Mouse (Mus musculus): Measurements from ENCODE around the gene Grin2c. TPM values are rescaled to one million over a fixed set of nuclear protein-coding genes. Genes with fewer than 3 reads are reported as not detected.

The Grin2c gene
- total RNA-seq (2021), result not detected
- long read RNA-seq, experiment 1, result 0 reads
- long read RNA-seq, experiment 2, result 0 reads

DNA sequence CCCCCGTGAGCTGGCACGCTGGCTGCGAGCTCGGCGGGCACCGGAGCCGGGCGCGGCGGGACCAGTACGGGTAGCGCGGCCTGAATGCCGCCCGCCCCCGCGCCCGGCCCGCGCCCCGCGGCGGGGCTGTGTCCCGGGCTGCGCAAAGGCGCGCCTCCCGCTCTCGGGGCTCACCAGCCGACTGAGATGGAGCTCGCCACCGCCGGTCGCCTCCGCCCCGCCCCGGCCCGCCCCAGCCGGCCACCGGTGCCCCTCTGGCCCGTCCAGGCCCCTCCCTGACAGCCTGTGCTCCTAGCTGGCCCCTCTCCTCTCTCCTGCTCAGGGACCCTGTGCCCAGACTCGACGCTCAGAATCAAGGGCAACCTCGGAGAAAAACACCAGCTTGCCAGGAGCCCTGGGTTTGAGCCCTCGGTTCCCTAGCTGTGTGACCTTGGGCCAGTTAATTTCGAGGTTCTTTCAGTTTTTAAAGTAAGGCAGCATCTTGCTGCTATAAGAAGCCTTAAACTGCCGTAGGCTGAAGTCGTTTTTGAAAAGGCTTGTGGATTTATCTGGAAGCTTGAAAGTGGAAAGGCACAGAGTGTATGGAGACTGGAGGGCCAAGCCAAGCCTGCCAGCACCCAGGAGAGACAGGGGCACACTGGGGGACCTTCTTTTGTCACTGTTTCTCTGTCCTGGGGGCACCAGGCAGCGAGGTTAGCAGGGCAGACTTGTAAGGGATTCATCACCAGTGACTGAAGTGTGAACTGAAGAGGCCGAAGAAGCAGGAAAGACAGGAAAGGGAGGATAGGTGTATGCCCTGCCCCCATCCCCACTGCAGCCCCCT lies at the start of gene Grin2c:
Gene Grin2c (minus strand): TSS at position 183 of the 823 bp plus-strand sequence.
- no peak for DNase-seq
- intact Hi-C loops (cut with DNase I), result loop anchor here (10.0 kb wide), 1 partner anchor 182 kb away; no protein-coding TSS in a partner anchor

DNA sequence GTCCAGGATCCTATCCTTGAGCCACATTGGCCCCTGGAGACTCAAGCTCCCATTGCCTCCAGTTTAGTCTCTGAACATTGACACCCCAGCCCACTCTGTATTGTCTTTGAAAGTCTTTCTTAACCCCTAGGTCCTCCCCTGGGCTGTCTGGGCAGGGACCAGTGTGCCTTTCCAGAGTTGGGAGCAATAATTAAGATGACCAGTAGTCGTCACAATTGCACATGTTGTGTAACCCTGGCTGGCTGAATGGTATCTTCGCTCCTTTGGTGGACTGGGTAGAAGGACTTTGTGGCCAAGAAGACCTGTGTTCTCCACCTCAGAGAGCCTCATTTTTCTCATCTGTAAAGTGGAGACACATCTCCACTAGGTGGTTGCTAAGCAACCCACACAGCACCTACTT lies 47.2 kb upstream of the Grin2c start:
- DNase-seq, result no peak
- intact Hi-C loops (cut with DNase I), result no loop called here

DNA sequence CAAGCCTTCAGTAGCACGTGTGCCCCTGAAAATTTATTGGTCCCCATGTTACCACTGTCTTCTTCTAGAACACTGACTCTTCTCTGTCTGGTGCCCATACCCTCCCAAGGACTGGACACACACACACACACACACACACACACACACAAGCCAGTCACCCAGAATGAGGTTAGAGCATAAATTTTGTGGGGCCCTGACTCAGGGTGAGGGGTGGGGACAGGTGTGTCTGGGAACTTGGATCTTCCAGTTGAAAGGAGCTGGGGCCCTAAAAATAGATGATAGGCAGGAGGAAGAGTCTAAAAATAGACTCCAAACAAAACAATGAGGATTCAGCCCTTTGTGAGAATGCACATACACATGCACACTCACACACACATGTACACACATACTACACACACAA lies 41.7 kb upstream of the Grin2c start:
- intact Hi-C loops (cut with DNase I), result no loop called here

DNA sequence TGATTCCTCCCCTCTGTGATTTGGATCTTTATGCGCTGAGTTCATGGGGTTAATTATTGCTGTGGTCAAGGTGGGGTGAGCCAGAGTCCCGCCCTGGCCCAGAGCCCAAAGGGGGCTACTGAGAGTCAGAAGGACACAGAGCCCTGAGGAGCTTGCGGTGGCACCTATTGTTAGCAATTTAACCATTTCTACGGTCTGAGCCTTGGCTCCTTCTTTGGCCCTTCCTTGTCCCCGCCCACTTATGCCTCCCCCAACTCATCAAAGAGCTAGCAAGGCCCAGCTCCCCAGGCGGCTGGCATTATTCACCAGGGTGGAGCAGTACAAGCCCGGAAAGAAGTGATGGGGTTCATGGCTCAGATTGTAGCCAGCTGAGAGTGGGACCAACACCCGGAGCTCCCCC lies 39.8 kb upstream of the Grin2c start, which contains the start of gene Otop2:
Gene Otop2 (plus strand): TSS at position 301 of the 400 bp plus-strand sequence.
- DNase-seq, result no peak
- intact Hi-C loops (cut with DNase I), result no loop called here

More for the DNA sequence above, 41.7 kb upstream of the Grin2c start:
- DNase-seq, result no peak

DNA sequence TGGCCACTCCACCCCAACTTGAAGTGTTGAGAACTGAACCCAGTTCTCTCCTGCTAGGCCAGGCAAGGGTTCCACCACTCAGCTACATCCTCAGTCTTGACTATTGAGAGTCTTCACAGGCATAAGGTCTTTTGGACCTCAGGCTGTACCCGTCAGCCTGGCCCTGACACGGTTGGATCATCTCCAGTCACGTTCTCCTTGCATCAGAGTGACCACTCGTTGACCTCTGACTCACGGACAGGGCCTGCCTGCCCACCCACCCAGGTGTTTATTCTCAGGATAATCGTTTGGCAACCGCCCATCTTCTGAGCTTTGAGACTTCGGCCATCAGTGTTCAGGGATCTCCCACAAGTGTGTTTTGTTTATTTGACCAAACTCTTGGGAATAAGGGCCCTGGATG lies 36.1 kb upstream of the Grin2c start:
- intact Hi-C loops (cut with DNase I), result no loop called here
- no peak for DNase-seq

GRCm38 (mm10) chr11:115301351-115301750 lies 34.3 kb upstream of the Grin2c start:
- intact Hi-C loops (cut with DNase I), result no loop called here
- DNase-seq, result no peak

DNA sequence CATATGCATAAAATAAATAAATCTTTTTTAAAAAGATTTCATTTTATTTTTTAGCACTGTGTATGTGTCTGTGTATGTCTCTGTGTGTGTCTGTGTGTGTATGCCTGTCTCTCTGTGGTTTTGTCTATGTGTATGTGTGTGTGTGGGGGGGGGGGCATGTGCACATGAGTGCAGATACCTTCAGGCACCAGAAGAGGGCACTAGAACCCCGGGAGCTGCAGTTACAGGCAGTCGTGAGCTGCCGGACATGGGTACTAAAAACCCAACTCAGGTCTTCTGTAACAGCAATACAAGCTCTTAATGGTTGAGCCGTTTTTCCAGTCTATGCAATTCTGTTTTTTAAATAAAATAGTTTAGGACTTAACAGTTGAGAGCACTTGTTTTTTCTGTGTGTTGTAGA lies 33.7 kb upstream of the Grin2c start:
- no peak for DNase-seq
- intact Hi-C loops (cut with DNase I), result no loop called here

DNA sequence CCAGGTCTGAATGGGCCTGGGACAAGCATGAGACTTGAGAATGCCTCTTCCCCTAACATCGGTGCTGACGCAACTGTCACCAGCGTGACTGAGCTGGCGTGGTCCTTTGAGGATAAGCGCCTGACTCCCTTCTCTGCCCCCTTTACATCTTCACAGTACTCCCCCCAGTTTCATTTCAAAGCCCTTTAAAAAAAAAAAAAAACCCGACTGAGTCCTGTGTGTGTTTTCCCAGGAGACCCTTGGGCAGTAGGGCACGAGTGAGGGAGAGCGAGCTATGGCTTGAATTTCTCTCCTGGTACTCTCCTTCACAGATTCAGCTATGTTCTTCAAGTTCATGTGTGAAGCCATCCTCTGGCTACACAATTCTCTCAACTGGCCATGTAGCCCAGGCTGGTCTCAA lies 31.1 kb upstream of the Grin2c start:
- intact Hi-C loops (cut with DNase I), result no loop called here
- no peak for DNase-seq

DNA sequence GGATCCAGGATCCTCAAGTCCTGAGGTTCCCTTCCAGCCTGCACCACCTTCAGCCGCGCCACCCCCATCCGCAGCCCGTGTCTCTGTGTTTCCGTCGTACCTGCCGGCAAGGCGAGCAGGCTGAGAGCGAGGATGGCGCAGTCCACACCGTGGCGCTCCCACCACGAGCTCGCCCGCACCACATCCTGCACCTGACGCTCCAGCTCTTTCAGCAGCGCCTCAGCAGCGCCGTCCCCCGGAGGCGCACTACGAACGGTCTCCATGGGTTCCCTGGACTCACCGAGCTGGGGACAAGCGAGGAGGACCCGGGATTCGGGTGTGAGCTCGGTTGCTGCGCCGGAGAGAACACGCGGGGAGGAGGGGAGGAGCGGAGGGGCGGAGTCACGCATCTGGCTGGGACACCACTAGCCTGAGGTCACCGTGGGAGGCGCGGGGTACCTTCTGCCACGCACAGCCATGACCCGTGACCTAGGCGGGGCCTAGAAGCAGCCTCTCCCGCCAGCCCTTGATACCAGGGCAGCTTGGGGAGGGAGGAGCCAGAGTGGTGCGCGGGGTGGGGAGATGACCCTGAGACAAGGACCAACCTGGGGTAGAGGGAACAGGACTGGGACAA lies 30.3 kb upstream of the Grin2c start, which contains the start of gene Fads6:
Gene Fads6 (minus strand): TSS at position 450 of the 613 bp plus-strand sequence.
- intact Hi-C loops (cut with DNase I), result no loop called here
- peak in 1 of 2 experiments; percentile 39 for DNase-seq

- intact Hi-C loops (cut with DNase I), result no loop called here
- DNase-seq, result no peak
These were observed 29.6 kb upstream of the Grin2c start for GRCm38 (mm10) chr11:115296471-115297210.

DNA sequence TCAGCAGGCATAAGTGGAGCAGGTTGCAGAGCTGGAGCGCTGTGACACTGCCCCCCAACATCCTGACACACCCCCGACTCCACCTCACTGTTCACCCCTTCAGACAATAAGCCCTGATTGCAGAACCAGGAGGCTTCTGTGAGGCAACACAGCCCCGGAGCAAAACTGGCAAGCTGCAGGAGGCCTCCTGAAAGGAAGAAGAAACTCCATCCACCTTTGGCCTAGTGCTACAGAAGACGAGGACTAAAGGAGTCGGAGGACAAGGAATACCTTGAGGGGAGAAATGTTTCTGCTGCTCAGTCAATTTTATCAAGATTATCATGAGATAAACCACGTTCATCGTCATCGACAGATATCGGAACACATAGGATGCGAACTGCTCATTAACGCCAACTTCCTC lies 28.9 kb upstream of the Grin2c start:
- intact Hi-C loops (cut with DNase I), result no loop called here
- no peak for DNase-seq

DNA sequence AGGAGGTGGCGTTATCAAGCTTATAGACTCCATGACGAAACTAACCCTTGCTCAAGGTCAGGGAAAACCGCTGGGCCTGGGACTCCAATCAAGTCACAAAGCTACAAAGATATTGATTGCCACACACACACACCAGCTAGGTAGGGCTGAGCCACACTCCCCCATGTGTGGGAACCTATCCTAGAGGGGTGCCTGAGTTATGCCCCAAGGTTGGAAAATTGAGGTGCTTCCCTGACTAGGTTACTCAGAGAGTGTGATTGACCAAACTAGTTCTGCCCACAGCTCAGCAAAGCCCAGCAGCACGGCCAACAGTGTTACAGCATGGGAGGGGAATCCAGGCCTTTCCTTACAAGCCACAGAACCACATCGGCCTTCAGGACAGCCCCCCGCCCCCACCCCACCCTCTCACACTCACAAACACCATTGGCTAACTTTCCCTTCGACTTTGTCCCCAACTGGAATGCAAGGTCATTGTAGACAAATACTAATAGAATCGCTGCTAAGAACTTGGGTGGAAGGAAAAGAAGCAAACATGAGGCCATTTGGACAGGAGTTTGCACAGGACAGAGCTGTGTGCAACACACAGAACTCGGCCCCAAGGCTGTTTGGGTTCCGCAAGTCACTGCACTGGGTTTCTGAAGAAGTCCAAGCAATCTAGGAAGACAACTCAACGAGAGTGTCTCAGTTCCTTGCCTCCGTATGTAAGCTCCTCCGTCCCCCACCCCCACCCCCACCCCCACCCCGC lies 25.8 kb upstream of the Grin2c start:
- intact Hi-C loops (cut with DNase I), result no loop called here
- no peak for DNase-seq

- intact Hi-C loops (cut with DNase I), result no loop called here
These were observed 24.5 kb upstream of the Grin2c start for GRCm38 (mm10) chr11:115291503-115291902.

GRCm38 (mm10) chr11:115290919-115291318 lies 23.9 kb upstream of the Grin2c start:
- DNase-seq, result peak; percentile 65 to 75
- intact Hi-C loops (cut with DNase I), result no loop called here

More at GRCm38 (mm10) chr11:115291503-115291902, 24.5 kb upstream of the Grin2c start:
- no peak for DNase-seq

DNA sequence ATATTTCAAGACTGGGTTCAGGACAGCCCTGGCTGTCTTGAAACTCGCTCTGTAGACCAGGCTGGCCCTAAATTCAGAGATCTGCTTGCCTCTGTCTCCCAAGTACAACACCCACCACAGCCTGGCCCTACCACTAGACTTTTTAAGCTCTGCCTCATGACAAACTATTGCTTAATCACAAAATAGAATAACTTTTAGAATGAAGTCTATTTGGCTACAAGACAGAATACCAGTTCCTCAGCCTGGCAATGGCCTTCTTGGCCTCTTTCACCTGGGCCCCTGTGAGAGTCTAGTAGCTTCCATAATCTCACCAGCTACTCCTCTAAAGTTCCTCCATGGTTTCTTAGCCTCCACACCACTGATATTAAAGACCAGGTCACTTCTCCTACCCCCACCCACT lies 23.3 kb upstream of the Grin2c start:
- intact Hi-C loops (cut with DNase I), result no loop called here
- no peak for DNase-seq

GRCm38 (mm10) chr11:115289885-115290284 lies 22.8 kb upstream of the Grin2c start:
- intact Hi-C loops (cut with DNase I), result no loop called here
- DNase-seq, result no peak

GRCm38 (mm10) chr11:115288305-115288704 lies 21.3 kb upstream of the Grin2c start:
- intact Hi-C loops (cut with DNase I), result no loop called here
- no peak for DNase-seq

GRCm38 (mm10) chr11:115287386-115287785 lies 20.3 kb upstream of the Grin2c start:
- intact Hi-C loops (cut with DNase I), result no loop called here
- DNase-seq, result no peak

DNA sequence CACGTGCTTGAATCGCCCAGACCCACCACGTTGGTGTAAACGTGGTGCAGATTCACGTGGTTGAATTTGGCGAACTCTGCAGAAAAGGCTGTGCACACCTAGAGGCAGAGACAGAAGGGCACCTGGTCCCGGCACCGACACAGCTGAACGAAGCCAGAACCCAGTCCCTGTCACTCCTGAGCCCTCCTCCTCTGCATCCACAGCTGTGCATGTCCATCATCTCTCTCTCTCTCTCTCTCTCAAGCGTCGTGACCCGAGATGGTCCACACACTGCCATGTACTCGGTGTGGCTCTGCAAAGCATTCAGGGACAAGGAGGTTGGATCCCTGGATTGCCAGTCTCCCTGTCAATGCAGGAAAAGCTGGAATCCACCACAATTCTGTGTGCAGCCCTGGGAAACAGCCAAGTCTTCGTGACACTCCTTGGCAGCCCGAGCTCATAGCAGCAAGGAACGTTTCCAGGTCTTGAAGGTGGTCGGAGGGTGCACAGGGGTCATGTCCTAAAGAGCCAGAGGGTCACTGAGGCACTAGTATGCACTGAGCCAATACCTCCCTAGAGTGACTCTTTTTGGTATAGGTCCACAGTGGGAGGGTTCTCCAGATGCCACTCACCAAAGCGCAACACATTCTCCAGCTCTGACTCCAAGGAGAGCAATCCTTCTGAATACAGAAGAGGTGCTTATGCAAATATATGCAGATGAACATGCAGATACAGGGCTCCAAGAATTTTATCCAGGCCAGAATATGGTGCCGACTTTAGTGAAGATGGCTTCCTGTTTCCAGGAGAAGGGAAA lies 19.4 kb upstream of the Grin2c start:
- intact Hi-C loops (cut with DNase I), result no loop called here
- DNase-seq, result no peak

DNA sequence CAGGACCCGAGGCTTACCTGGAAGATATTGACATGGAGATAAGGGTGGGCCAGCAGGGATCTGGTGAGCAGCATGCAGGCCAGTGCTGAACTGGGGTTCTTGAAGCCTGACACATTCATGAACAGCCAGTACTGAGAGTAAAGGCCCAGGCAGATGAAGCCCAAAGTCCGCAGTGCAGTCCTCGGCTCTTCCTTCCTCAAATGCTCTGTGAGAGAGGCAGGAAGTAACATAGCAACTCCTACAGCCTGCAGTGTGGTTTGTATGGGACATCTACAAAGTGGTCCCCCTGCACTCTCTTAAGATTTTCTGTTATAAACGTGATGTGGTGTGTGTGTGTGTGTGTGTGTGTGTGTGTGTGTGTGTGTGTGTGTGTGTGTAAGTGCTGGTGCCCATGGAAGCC lies 18.2 kb upstream of the Grin2c start:
- no peak for DNase-seq
- intact Hi-C loops (cut with DNase I), result no loop called here
